Mouse (Mus musculus): Measurements from ENCODE around the gene Erc2.

The Erc2 gene

DNA sequence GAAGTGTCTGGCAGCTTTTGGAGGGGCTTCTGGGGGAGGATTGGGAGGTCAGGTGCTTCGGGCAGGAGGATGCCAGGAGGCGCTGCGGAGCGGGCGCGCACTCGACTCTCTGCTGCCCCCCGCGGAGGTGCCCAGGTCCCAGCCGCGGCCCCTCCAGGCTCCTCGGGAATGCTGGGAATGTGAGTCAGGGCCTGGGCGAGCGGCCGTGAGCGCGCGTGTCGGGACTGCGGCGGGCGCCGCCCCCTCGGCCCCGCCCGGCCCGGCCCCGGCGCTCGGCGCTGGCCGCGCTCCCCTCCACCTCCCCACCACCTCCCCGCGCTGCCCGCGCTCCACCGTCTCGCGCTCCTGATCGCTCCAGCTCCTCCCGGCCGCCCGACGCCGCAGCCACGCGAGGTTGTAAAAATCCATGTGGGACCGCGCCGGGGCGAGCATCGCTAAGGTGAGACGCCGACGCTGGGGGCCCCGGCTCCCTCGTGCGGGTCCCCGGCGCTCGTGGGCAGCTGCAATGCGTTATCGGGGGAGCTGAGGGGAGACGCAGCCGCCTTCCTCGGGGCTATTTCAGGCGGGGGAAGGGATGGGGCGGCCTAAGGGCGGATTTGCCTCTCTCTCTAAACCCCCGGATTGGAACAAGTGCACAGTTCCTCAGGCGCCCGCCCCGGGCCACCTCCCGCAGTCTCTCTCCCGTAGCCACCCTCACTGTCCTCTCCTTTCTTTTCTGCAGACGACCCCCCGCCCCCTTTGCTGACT is at the start of gene Erc2:
Erc2 (plus strand) TSS at position 253 of the 747 bp plus-strand sequence.
- peak; percentile 87 for DNase-seq (ENCODE audit: low spot score)

DNA sequence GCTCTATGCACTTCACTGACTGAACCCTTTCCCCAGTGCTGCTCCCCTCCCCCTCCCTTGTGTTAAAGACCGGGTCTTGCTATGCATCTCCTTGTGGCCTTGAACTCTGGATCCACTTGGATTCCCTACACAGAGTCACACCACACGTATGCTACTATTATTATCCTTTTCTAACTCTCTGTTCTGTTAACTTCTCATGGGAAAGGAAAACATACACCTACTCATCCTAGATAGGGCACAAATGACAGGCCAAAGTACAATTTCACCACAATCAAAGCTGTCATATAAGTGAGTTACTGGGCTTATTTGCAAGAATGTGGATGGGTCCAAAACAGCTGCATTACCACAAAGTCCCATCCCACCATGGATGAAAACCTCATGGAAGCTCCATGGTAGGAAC is 43.8 kb upstream of the Erc2 start:
- no peak for DNase-seq (ENCODE audit: low spot score)

DNA sequence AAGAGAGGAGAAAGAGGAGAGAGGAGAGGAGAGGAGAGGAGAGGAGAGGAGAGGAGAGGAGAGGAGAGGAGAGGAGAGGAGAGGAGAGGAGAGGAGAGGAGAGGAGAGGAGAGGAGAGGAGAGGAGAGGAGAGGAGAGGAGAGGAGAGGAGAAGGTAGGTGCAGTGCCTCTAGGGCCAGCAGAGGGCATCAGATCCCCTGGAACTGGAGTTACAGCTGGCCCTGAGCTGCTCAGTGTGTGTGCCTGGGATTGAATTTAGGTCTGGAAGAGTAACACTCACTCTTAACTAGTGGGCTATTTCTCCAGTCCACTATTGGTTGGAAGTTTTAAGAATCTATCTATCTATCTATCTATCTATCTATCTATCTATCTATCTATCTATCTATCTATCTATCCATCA is 32.6 kb upstream of the Erc2 start:
- peak; percentile 32 for DNase-seq (ENCODE audit: low spot score)

DNA sequence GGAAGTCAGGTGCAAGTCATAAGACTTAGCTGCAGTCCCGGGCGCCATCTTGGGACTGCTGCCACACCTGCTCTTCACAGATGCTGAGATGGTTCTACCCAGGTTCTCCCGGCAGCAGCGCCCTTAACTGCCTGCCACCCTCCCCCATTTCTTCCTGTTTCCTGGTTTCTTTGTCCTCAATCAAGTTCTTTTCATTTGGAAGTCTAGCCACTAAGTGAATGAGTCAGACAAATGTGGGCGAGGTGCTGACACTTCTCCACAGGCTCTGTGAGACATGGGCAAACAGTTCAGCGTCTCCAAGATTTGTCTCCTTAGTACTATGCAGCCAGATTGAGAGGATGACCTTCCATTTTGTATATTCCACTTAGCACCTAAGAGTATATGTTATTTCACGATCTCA is 30.1 kb upstream of the Erc2 start:
- DNase-seq (ENCODE audit: low spot score), result no peak

DNA sequence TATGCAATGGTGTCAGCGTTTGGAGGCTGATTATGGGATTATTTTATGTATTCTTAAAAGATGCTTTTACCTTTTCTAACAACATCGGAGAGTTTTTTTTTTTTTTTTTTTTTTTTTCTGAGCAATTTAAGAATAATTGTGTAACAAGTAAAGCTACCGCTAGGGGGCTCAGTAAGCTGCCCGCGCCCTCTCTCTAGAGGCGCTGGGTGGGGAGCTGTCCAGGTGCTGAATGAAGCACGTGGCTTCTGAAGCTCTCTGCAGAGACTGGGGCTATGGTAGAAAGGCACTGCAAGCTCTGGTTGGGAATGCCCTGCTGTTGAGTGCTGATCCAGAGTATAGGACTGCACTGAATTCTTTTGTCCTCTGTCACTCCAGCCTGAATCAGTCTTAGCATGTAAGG is 26.0 kb upstream of the Erc2 start:
- DNase-seq (ENCODE audit: low spot score), result peak; percentile 93

DNA sequence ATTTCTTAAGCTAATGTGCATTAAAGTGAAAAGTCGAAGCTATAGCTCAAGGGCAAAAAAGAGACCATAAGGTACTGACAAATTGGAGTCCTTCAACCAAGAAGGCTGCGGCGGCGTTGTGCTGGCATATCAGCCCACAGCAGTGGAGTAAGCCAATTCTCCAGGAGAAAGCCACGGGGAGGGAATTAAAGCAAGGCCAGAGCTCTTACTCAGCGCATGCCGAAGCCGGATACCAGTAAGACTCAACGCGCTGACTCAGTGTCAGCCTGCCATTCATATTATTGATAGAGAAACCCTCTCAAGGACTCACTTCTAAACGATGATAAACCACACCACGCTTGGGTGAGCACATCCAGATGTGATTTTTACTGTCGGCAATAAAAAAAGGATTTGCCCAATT is 20.1 kb upstream of the Erc2 start:
- no peak for DNase-seq (ENCODE audit: low spot score)

DNA sequence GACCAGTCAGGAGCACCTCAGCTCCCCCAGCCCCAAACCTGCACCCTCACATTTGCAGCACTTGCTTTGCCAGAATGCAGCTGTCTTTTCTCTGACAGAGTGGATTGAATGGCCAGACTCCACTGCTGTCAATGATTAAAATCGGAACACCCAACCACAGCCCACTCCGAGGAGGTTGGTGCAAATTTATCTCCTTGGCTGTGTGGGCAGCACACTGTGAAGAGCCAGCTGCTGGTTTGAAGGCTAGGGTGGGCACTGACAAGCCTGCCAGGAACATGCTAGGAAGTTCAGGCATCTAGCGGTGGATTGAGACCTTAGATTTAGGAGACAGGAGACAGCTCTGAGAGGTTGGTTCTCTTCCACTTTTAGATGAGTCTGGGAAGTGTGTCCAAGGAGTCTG is 14.8 kb upstream of the Erc2 start:
- no peak for DNase-seq (ENCODE audit: low spot score)

DNA sequence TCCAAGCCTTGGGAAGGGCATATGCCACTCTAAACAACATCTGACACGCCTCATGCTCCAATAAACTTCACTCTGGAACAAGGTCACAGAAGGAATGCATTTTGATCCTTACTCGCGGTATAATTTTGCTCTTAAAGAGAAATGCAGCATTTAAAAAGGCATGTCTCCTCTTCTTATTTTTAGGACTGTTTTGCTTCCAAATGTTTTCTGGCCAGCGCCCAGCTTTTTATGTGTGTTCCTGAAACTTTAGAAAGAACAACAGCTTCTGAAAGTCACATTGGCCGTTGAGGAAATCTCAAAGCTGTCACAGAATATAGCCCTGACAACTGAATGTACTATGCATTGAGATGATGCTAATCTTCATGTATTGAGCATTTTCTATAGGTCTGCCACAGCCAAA is 8.5 kb upstream of the Erc2 start:
- no peak for DNase-seq (ENCODE audit: low spot score)

DNA sequence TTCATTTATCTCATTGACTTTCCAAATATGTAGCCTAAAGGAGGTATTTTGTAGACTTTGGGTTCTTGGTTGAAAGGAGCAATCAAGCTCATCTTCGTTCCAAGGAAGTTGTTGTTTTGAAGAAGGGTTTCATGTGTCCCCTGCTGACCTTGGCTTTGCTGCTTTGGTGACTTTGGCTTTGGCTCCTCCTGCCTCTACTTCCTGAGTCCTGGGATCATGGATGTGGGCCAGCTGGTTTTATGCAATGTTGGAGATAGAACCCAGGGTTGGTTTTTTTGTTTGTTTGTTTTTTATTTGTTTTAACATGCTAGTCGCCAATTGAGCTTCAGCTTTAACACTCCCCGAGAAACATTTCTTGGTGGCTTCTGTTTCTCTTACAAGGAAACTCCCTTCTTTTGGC is 4.9 kb upstream of the Erc2 start:
- DNase-seq (ENCODE audit: low spot score), result no peak

DNA sequence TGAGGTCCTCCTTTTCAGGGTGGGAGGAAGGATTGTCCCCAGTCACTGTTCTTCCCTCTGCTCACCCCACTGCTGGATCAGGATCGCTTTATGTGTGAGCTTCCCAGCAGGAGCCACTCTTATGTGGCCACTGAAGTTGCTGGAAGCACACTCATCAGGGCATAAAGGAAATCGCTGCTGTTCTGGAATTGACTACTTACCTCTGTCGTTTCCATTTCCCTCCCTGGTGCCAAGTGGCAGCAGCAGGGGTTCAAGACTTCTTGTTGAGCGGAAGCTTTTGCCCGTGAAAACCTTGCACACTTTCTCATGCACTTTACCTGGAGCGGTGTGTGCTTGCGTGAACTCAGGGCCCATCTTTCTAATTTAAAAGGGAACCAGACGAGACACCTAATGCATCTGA is 652 bp upstream of the Erc2 start:
- no peak for DNase-seq (ENCODE audit: low spot score)

DNA sequence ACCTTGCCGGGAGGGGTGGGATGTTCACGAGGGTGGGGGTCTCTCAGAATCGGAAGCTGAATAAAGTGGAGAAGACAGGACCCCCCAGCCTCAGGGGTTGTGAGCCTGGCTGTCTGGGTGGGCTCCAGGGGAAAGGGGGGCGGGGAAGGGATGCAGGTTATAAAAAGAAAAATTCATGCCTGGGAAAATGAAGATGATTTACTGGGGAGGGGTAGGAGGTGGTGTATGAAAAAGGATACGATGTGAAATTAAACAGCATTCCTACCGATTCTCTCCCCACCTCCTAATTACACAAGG is 643 bp downstream of the Erc2 start:
- DNase-seq (ENCODE audit: low spot score), result no peak

DNA sequence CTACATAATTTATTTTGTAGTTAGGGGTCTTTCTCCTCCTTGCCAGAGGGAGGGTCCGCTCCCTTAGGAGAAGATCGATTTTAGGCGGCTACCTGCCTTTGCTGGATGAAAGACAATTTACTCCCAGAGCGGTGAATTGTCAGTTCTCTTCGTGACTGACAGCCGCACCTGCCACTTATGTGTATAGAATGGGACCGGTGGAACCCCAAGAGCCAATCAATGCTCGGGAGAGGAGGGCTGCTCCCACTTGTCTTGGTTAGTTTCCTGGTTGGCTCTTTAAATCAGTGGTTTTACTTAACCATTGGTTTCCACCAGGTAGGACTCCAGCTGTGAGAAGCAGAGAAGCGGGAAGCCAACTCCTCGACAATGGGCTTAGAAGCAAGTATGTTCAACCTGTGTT is 1.1 kb downstream of the Erc2 start:
- DNase-seq (ENCODE audit: low spot score), result peak; percentile 65

DNA sequence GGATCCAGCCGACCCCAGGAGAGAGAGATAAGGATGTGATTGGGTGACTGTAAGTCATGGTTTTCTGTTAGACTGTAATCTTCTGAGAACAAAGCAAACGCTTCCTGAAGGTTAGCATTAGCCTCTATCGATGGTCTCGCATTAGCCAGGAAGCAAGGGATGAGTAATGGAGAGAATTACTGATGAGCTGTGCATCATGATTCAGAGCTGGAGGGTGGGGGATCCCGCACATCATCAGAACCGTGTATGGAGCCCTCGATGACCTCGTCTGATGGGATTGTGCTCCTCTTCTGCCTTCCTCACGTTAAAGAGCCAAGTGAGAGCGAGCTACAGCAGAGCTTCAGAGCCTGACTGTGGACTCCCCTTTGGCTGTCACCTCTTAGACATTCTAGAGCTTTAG is 6.5 kb downstream of the Erc2 start:
- no peak for DNase-seq (ENCODE audit: low spot score)

DNA sequence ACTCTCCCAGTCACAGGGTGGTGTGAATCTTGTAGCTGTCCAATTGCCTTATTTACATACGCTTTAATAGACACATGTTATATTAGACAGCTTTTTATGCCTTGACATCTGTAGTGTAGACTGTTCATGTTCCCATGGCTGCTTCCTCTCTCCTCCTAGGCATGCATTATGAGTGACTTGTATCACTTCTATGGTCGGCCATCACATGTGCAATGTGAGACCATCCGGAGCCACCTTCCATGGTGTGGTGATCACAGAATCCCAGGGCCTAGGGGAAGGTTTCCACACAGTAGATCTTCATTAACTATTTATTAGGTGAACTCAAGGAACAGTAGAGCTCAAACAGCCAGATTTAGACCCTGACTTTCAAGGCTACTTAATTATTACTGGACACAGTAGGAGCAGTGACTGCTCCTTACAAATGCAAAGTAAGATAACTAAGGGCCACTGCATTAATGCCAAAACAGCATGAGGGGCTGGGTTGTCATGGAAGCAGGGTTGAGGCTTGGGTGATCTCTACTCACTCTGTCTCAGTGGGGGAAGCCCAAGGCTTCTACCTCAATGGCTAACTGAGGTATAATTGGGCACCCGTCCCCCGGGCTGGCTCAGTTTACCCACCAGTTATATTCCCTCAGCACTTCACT is 7.3 kb downstream of the Erc2 start:
- DNase-seq (ENCODE audit: low spot score), result peak; percentile 3

DNA sequence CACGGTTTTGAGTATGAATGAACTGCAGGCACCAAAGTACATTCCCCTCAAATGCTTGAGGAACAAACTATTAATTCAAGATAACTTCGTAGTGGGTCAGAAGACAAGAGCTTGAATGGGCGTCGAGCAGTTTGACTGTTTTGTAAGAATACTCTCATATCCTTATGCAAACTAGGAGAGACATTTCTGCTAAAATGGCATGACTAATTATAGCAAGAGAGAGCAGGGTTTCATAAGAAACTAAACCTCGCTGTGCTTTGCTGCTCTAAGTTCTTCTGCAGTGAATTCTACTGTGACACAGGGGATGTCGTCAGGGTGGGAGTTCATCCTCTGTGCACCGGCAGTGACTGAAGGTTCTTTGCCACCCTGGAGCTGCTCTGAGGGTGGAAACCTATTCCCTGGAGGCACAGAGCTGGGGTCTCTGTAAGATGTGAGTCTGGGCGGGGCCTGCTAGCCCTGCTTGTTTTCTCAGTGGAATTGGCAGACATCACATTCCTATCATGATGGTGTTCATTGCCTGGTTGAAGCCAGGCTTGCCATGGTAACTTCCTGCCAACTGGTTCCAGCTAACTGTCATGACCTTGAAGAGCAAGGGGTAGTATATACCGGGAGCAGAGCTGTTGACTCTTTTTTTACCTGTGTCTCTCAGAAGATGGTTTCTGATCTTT is 8.9 kb downstream of the Erc2 start:
- no peak for DNase-seq (ENCODE audit: low spot score)

DNA sequence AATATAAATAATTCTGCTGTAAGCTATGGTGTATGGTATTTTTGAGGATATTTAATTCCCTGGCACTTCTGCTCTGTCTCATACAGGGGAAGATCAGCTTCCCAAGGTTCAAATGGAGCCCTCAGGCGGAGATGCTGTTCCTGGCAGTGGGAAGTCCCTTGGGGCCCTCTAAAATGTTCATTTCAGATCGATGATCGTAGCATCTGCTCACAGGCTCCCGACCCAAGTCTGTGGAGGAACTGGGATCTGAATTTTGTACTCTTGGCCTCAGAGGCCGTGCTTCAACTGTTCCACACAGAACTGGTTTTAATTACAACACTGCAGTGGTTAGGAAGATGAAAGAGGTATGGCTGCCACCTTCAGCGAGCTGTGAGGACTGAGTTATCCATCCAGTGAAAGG is 12.5 kb downstream of the Erc2 start:
- no peak for DNase-seq (ENCODE audit: low spot score)

DNA sequence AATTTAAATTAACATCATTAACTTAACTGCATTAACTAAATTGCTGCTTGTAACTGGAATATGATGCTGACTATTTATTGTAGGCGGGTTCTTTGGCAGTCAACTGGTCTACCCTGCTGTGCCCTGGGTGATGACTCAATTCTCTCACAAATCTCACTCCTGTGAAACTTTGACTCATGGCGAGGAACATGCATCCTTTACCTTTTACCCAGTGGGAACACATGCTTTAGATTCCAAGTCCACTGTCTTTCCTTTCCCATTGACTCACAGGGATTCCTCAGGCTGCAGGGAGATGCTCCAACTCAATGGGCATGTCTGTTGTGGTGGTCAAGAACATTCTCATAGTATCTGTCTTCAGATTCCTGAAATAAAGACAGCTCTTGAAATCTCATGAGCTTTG is 14.3 kb downstream of the Erc2 start:
- DNase-seq (ENCODE audit: low spot score), result no peak

DNA sequence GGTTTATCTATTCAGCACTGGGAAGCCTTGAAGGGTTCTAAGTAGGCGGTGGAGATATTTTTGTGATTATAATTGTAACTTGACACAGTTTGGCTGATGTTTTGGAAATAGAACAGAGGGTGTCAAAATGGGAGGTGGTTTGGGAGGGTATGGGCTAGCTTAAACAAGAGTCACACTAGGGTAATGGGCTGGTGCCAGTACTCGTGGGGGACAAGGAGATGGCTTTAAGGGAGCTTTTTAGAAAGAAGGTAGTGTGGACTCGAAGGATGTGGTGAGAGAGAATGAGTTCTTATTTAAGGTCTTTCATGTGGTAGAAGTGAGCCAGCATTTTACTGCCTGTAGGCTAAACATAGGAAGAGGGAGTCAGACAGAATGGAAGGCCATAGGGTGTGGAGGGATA is 19.2 kb downstream of the Erc2 start:
- no peak for DNase-seq (ENCODE audit: low spot score)

DNA sequence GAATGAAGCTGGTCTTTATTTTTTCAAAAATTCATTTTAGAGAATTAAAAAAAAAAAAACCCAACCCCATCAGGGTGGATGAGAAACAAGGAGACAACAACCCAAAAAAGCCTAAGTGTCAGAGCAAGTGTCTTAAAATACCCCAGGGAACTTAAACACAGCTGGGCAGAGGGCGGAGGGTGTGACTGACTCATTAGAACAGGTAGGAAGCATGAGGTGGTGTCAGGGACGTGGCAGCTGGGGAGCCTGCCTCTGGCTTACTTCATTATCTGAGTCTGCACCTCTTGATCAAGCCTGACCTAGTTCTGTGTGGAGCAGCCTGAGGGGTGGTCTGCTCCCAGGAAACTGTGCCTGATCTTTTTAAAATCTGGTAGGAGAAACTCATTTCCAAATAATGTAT is 20.8 kb downstream of the Erc2 start:
- no peak for DNase-seq (ENCODE audit: low spot score)

DNA sequence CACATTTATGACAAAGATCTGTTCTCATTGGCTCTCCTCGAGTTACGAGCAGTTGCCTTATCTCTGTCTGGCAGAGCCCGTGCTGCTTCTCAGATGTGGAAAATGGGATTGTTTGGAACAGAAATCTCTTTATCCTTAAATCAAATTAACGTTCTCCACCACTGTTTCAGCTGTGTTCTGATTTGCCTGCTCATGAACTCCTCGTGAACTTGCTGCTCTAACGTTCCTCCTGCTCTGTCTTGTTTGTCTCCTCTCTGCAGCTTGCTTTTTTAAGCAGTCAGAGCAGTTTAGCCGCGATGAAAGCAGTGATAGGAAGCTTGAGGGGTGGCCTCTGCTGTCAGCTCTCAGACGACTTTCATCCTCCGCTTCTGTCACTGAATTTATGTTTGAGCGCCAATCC is 32.4 kb downstream of the Erc2 start:
- DNase-seq (ENCODE audit: low spot score), result peak; percentile 9

DNA sequence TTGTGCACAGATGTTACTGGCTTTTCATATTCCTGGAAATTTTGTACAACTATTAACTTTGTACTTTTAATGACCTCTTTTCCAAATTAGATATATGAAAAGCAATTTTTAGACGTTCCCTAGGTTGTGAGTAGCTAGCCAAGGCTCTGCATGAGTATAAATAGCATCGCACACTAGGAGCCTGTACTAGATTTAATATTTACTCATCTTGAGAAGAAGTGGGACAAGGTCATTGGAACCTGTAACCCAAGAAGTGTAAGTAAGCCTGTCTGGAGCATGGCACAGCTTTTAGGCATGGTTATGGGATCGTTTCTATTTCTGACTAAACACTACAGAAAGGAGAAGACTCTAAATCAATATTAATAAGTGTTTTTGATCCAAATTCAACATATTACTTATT is 36.4 kb downstream of the Erc2 start:
- DNase-seq (ENCODE audit: low spot score), result no peak

DNA sequence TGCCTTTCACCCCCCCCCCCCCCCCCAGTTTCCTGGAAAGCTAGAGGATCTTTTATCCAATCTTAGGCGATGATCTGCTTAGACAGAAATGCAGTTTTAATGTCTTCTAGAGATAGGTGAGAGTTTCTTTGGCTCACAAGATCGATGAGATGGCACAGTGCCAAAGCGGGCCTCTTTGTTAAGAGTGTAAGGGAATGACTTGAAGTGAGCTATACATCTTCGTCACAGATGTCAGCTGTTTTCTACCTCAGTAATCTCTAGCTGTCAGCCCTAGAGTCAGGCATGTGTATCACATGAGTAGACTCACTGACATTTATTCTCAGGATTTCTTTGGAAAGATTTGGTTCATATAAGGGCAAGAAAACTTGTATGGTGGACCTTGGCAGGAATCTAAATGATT is 39.2 kb downstream of the Erc2 start:
- DNase-seq (ENCODE audit: low spot score), result peak; percentile 27

DNA sequence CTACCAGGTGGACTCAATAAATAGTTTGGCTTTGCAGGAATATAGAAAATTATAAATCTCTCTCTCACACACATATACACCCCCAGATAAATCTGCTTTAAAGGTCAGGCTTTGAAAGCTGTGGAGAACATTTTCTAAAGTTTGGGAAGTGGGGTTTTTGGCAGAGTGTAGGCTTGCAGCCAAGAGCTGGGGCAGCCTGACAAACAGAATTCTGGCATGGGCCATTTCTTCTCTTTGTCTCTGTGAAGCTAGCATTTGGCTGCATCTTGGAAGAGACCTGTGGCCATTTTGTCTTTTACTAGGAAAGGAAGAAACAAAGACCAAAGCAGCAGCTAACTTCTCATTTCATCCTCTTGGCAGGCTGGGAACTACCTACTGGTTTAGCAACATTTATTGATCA is 40.0 kb downstream of the Erc2 start:
- no peak for DNase-seq (ENCODE audit: low spot score)

Measured in embryo, embryonic 10.5 days (tissue).